Mouse (Mus musculus): ENCODE measurements around the gene Ldhc. TPM values are rescaled to one million over a fixed set of nuclear protein-coding genes. Genes with fewer than 3 reads are reported as not detected.

The Ldhc gene
- polyA plus RNA-seq, 2 experiments, result 0.09 to 0.17 TPM

- 57% methylated on average over 3 of the region's 3 CpGs for WGBS (ENCODE audit: insufficient replicate concordance)
- peaks cover 22% of the 10 kb centered on the region for H3K36me3 ChIP-seq (replicated peaks; ENCODE audit: control insufficient read depth, insufficient read depth, low read depth)
- H3K27me3 ChIP-seq (ENCODE audit: control insufficient read depth, insufficient read depth, low read length), result no peaks in the 10 kb centered on the region
- no peak overlapping the region for H3K9ac ChIP-seq (replicated peaks)
- H3K9me3 ChIP-seq (ENCODE audit: control insufficient read depth, low read length), result no peaks in the 10 kb centered on the region
- H3K4me3 ChIP-seq (ENCODE audit: insufficient read depth in 1 of 2, low read depth in 2 of 2, low read length in 2 of 2), result no peak overlapping the region
- H3K4me1 ChIP-seq (replicated peaks; ENCODE audit: control insufficient read depth in 2 of 2, insufficient read depth in 2 of 2, low read length in 1 of 2), result no peaks in the 10 kb centered on the region
- H3K4me2 ChIP-seq (ENCODE audit: low read depth), result no peak overlapping the region
- no peak for TF ChIP-seq CTCF (IDR thresholded peaks at IDR 0.05; ENCODE audit: low read depth)
- no peak for TF ChIP-seq EP300 (IDR thresholded peaks at IDR 0.05; ENCODE audit: low read depth)
- H3K27ac ChIP-seq, result no peak overlapping the region
- ATAC-seq (ENCODE audit: insufficient read depth) (no peak), DNase-seq (ENCODE audit: low read depth in 3 of 3, low spot score in 3 of 3) (no peak)
These were observed 34.5 kb downstream of the Ldhc start for GRCm38 (mm10) chr7:46895511-46895910.

- no peak for ATAC-seq (ENCODE audit: insufficient read depth)
These were observed 38.3 kb downstream of the Ldhc start for GRCm38 (mm10) chr7:46899343-46899742.

GRCm38 (mm10) chr7:46911250-46911649 lies 50.2 kb downstream of the Ldhc start:
- Histone ChIP-seq H3K27ac (no peak overlapping the region), H3K4me1 (replicated peaks; ENCODE audit: control insufficient read depth in 2 of 2, insufficient read depth in 2 of 2, low read length in 1 of 2) (no peaks in the 10 kb centered on the region; a peak in 1 of 4 replicates), H3K36me3 (replicated peaks; ENCODE audit: control insufficient read depth, insufficient read depth, low read depth) (peaks cover 40% of the 10 kb centered on the region), H3K9ac (replicated peaks) (no peak overlapping the region), H3K27me3 (ENCODE audit: control insufficient read depth, insufficient read depth, low read length) (no peaks in the 10 kb centered on the region), H3K4me2 (ENCODE audit: low read depth) (no peak overlapping the region), H3K4me3 (ENCODE audit: insufficient read depth in 1 of 2, low read depth in 2 of 2, low read length in 2 of 2) (no peak overlapping the region), H3K9me3 (ENCODE audit: control insufficient read depth, low read length) (no peaks in the 10 kb centered on the region)
- TF ChIP-seq CTCF (IDR thresholded peaks at IDR 0.05; ENCODE audit: low read depth) (no peak), EP300 (IDR thresholded peaks at IDR 0.05; ENCODE audit: low read depth) (no peak)
- 78% methylated on average over 3 of the region's 3 CpGs for WGBS (ENCODE audit: insufficient replicate concordance)
- no peak for ATAC-seq (ENCODE audit: insufficient read depth)
- DNase-seq (ENCODE audit: low read depth in 3 of 3, low spot score in 3 of 3), result no peak

More at GRCm38 (mm10) chr7:46899343-46899742, 38.3 kb downstream of the Ldhc start:
- H3K27me3 ChIP-seq (ENCODE audit: control insufficient read depth, insufficient read depth, low read length), result no peaks in the 10 kb centered on the region
- TF ChIP-seq EP300 (IDR thresholded peaks at IDR 0.05; ENCODE audit: low read depth), result no peak
- no peak for TF ChIP-seq CTCF (IDR thresholded peaks at IDR 0.05; ENCODE audit: low read depth)
- H3K9ac ChIP-seq (replicated peaks), result no peak overlapping the region
- DNase-seq (ENCODE audit: low read depth in 3 of 3, low spot score in 3 of 3), result no peak
- no peaks in the 10 kb centered on the region for H3K4me1 ChIP-seq (replicated peaks; ENCODE audit: control insufficient read depth in 2 of 2, insufficient read depth in 2 of 2, low read length in 1 of 2)
- H3K4me2 ChIP-seq (ENCODE audit: low read depth), result no peak overlapping the region
- no peaks in the 10 kb centered on the region for H3K9me3 ChIP-seq (ENCODE audit: control insufficient read depth, low read length)
- 29% methylated on average over 3 of the region's 3 CpGs for WGBS (ENCODE audit: insufficient replicate concordance)
- H3K27ac ChIP-seq, result no peak overlapping the region
- H3K36me3 ChIP-seq (replicated peaks; ENCODE audit: control insufficient read depth, insufficient read depth, low read depth), result peaks cover 15% of the 10 kb centered on the region
- H3K4me3 ChIP-seq (ENCODE audit: insufficient read depth in 1 of 2, low read depth in 2 of 2, low read length in 2 of 2), result no peak overlapping the region

GRCm38 (mm10) chr7:46916376-46916775 lies 55.4 kb downstream of the Ldhc start:
- ATAC-seq (ENCODE audit: insufficient read depth) (no peak), DNase-seq (ENCODE audit: low read depth in 3 of 3, low spot score in 3 of 3) (no peak)
- no peaks in the 10 kb centered on the region for H3K9me3 ChIP-seq (ENCODE audit: control insufficient read depth, low read length)
- 75% methylated on average over 3 of the region's 3 CpGs for WGBS (ENCODE audit: insufficient replicate concordance)
- TF ChIP-seq EP300 (IDR thresholded peaks at IDR 0.05; ENCODE audit: low read depth) (no peak), CTCF (IDR thresholded peaks at IDR 0.05; ENCODE audit: low read depth) (no peak)
- H3K4me1 ChIP-seq (replicated peaks; ENCODE audit: control insufficient read depth in 2 of 2, insufficient read depth in 2 of 2, low read length in 1 of 2), result peaks cover 12 to 20% of the 10 kb centered on the region in 2 experiments
- no peak overlapping the region for H3K4me3 ChIP-seq (ENCODE audit: insufficient read depth in 1 of 2, low read depth in 2 of 2, low read length in 2 of 2)
- H3K27me3 ChIP-seq (ENCODE audit: control insufficient read depth, insufficient read depth, low read length), result no peaks in the 10 kb centered on the region
- H3K9ac ChIP-seq (replicated peaks), result no peak overlapping the region
- H3K27ac ChIP-seq, result no peak overlapping the region
- H3K4me2 ChIP-seq (ENCODE audit: low read depth), result no peak overlapping the region
- peaks cover 10% of the 10 kb centered on the region for H3K36me3 ChIP-seq (replicated peaks; ENCODE audit: control insufficient read depth, insufficient read depth, low read depth)

GRCm38 (mm10) chr7:46918678-46919371 lies 57.8 kb downstream of the Ldhc start:
- peak overlapping the region; percentile 92 for H3K4me2 ChIP-seq (ENCODE audit: low read depth)
- ATAC-seq (ENCODE audit: insufficient read depth) (no peak), DNase-seq (ENCODE audit: low read depth in 3 of 3, low spot score in 3 of 3) (peak in 2 of 3 experiments; percentile 22 to 27)
- no peaks in the 10 kb centered on the region; the same call in 1 of the 2 replicates for H3K36me3 ChIP-seq (replicated peaks; ENCODE audit: control insufficient read depth, insufficient read depth, low read depth)
- TF ChIP-seq CTCF (IDR thresholded peaks at IDR 0.05; ENCODE audit: low read depth) (no peak), EP300 (IDR thresholded peaks at IDR 0.05; ENCODE audit: low read depth) (no peak)
- no peaks in the 10 kb centered on the region for H3K27me3 ChIP-seq (ENCODE audit: control insufficient read depth, insufficient read depth, low read length)
- WGBS (ENCODE audit: insufficient replicate concordance), result 5% methylated on average over 13 of the region's 13 CpGs
- peak overlapping the region; percentile 83 for H3K27ac ChIP-seq
- H3K9ac ChIP-seq (replicated peaks), result peak overlapping the region; percentile 90
- H3K9me3 ChIP-seq (ENCODE audit: control insufficient read depth, low read length), result no peaks in the 10 kb centered on the region
- H3K4me1 ChIP-seq (replicated peaks; ENCODE audit: control insufficient read depth in 2 of 2, insufficient read depth in 2 of 2, low read length in 1 of 2), result peaks cover 12 to 20% of the 10 kb centered on the region in 2 experiments
- H3K4me3 ChIP-seq (ENCODE audit: insufficient read depth in 1 of 2, low read depth in 2 of 2, low read length in 2 of 2), result peak overlapping the region; percentile 88 to 99

All from liver, embryonic 14.5 days (tissue).